Mouse (Mus musculus): Measurements from ENCODE around the gene Pla2g16. TPM values are rescaled to one million over a fixed set of nuclear protein-coding genes. Genes with fewer than 3 reads are reported as not detected.

Pla2g16 gene
- 37.3 and 45.4 TPM in 2 replicates for polyA plus RNA-seq (2012; rRNA removed)

- Histone ChIP-seq H3K27ac (ENCODE audit: insufficient read depth, low read length) (peak within 1 kb of the TSS; percentile 49; the same call in 1 of the 2 replicates), H3K4me1 (ENCODE audit: control insufficient read depth, insufficient read depth, low read length) (no peaks in the 10 kb centered on the region), H3K4me3 (ENCODE audit: insufficient read depth, low read length) (peak within 1 kb of the TSS; percentile 37)
- no peak for TF ChIP-seq CTCF (IDR thresholded peaks at IDR 0.05; ENCODE audit: extremely low read depth, insufficient read depth, low read length)
- TF ChIP-seq POLR2A (IDR thresholded peaks at IDR 0.05; ENCODE audit: extremely low read depth, insufficient read depth, low read length): 0 out of 2 replicates have a peak, but pooled peaks have one; percentile 36
Observed at GRCm38 (mm10) chr19:7557328-7557822, at the start of gene Pla2g16. Gene Pla2g16 (plus strand): TSS chr19:7557459.

GRCm38 (mm10) chr19:7508026-7508425 lies 49.2 kb upstream of the Pla2g16 start:
- H3K4me3 ChIP-seq (ENCODE audit: insufficient read depth, low read length): no peak overlapping the region
- no peaks in the 10 kb centered on the region for H3K4me1 ChIP-seq (ENCODE audit: control insufficient read depth, insufficient read depth, low read length)
- no peak for TF ChIP-seq POLR2A (IDR thresholded peaks at IDR 0.05; ENCODE audit: extremely low read depth, insufficient read depth, low read length)
- TF ChIP-seq CTCF (IDR thresholded peaks at IDR 0.05; ENCODE audit: extremely low read depth, insufficient read depth, low read length): no peak
- H3K27ac ChIP-seq (ENCODE audit: insufficient read depth, low read length): no peak overlapping the region

- TF ChIP-seq POLR2A (IDR thresholded peaks at IDR 0.05; ENCODE audit: extremely low read depth, insufficient read depth, low read length): no peak
- no peak for TF ChIP-seq CTCF (IDR thresholded peaks at IDR 0.05; ENCODE audit: extremely low read depth, insufficient read depth, low read length)
- Histone ChIP-seq H3K27ac (ENCODE audit: insufficient read depth, low read length) (no peak overlapping the region), H3K4me3 (ENCODE audit: insufficient read depth, low read length) (no peak overlapping the region), H3K4me1 (ENCODE audit: control insufficient read depth, insufficient read depth, low read length) (no peaks in the 10 kb centered on the region)
Observed at GRCm38 (mm10) chr19:7516437-7516836, 40.8 kb upstream of the Pla2g16 start.

- H3K4me3 ChIP-seq (ENCODE audit: insufficient read depth, low read length): no peak overlapping the region
- TF ChIP-seq CTCF (IDR thresholded peaks at IDR 0.05; ENCODE audit: extremely low read depth, insufficient read depth, low read length): no peak
- no peak for TF ChIP-seq POLR2A (IDR thresholded peaks at IDR 0.05; ENCODE audit: extremely low read depth, insufficient read depth, low read length)
Observed at GRCm38 (mm10) chr19:7521619-7522018, 35.6 kb upstream of the Pla2g16 start.

GRCm38 (mm10) chr19:7522856-7523255 lies 34.4 kb upstream of the Pla2g16 start:
- Histone ChIP-seq H3K4me1 (ENCODE audit: control insufficient read depth, insufficient read depth, low read length) (no peaks in the 10 kb centered on the region), H3K27ac (ENCODE audit: insufficient read depth, low read length) (no peak overlapping the region), H3K4me3 (ENCODE audit: insufficient read depth, low read length) (no peak overlapping the region)
- no peak for TF ChIP-seq CTCF (IDR thresholded peaks at IDR 0.05; ENCODE audit: extremely low read depth, insufficient read depth, low read length)
- TF ChIP-seq POLR2A (IDR thresholded peaks at IDR 0.05; ENCODE audit: extremely low read depth, insufficient read depth, low read length): no peak

More at GRCm38 (mm10) chr19:7521619-7522018, 35.6 kb upstream of the Pla2g16 start:
- Histone ChIP-seq H3K27ac (ENCODE audit: insufficient read depth, low read length) (no peak overlapping the region), H3K4me1 (ENCODE audit: control insufficient read depth, insufficient read depth, low read length) (no peaks in the 10 kb centered on the region)

GRCm38 (mm10) chr19:7523292-7523691 lies 34.0 kb upstream of the Pla2g16 start:
- Histone ChIP-seq H3K4me1 (ENCODE audit: control insufficient read depth, insufficient read depth, low read length) (no peaks in the 10 kb centered on the region), H3K27ac (ENCODE audit: insufficient read depth, low read length) (no peak overlapping the region), H3K4me3 (ENCODE audit: insufficient read depth, low read length) (no peak overlapping the region)
- TF ChIP-seq CTCF (IDR thresholded peaks at IDR 0.05; ENCODE audit: extremely low read depth, insufficient read depth, low read length) (no peak), POLR2A (IDR thresholded peaks at IDR 0.05; ENCODE audit: extremely low read depth, insufficient read depth, low read length) (no peak)

DNA sequence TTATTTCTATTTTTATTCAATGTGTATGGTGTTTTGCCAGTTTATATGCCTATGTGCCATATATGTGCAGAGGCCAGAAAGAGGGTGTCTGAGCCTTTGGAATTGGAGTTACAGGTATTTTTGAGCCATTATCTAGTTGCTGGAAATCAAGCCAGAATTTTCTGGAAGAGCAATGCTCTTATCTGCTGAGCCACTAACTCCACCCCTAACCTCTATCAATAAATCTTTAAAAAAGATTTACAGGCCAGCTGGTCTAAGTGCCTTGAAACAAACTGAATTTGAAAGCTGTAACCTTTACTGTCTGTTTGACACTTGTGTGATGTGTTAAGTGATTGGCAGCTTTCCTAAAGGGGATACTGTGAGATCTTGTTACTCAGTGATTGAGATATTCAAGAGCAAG lies 33.5 kb upstream of the Pla2g16 start:
- TF ChIP-seq POLR2A (IDR thresholded peaks at IDR 0.05; ENCODE audit: extremely low read depth, insufficient read depth, low read length) (no peak), CTCF (IDR thresholded peaks at IDR 0.05; ENCODE audit: extremely low read depth, insufficient read depth, low read length) (no peak)
- H3K27ac ChIP-seq (ENCODE audit: insufficient read depth, low read length): no peak overlapping the region
- no peak overlapping the region for H3K4me3 ChIP-seq (ENCODE audit: insufficient read depth, low read length)
- H3K4me1 ChIP-seq (ENCODE audit: control insufficient read depth, insufficient read depth, low read length): no peaks in the 10 kb centered on the region

DNA sequence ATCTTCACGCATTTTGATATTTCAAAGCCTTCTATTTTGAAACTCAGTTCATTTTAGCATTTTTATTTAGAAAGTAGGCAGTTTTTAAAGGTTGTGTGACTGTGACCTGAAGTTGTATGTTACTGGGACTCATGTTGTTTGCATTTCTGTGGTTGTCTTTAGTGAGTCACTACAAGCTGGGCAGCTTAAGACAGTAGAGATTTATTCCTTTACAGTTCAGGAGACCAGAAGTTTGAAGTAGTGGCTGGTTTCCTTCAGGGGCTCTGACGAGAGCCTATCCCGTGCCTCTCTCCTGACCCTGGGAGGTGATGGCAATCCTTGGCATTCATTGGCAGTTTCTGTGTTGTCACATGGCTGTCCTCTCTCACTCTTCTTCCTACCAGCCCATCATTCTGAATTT lies 32.4 kb upstream of the Pla2g16 start:
- H3K4me1 ChIP-seq (ENCODE audit: control insufficient read depth, insufficient read depth, low read length): peaks cover 1% of the 10 kb centered on the region; the same call in 1 of the 2 replicates
- no peak overlapping the region for H3K4me3 ChIP-seq (ENCODE audit: insufficient read depth, low read length)
- no peak overlapping the region for H3K27ac ChIP-seq (ENCODE audit: insufficient read depth, low read length)
- TF ChIP-seq CTCF (IDR thresholded peaks at IDR 0.05; ENCODE audit: extremely low read depth, insufficient read depth, low read length) (no peak), POLR2A (IDR thresholded peaks at IDR 0.05; ENCODE audit: extremely low read depth, insufficient read depth, low read length) (no peak)

- no peak for TF ChIP-seq POLR2A (IDR thresholded peaks at IDR 0.05; ENCODE audit: extremely low read depth, insufficient read depth, low read length)
- peak; percentile 75; the same call in 1 of the 2 replicates for TF ChIP-seq CTCF (IDR thresholded peaks at IDR 0.05; ENCODE audit: extremely low read depth, insufficient read depth, low read length)
- Histone ChIP-seq H3K4me1 (ENCODE audit: control insufficient read depth, insufficient read depth, low read length) (peaks cover 1% of the 10 kb centered on the region; the same call in 1 of the 2 replicates), H3K27ac (ENCODE audit: insufficient read depth, low read length) (no peak overlapping the region), H3K4me3 (ENCODE audit: insufficient read depth, low read length) (no peak overlapping the region)
Observed at GRCm38 (mm10) chr19:7528639-7529428, 28.4 kb upstream of the Pla2g16 start.

DNA sequence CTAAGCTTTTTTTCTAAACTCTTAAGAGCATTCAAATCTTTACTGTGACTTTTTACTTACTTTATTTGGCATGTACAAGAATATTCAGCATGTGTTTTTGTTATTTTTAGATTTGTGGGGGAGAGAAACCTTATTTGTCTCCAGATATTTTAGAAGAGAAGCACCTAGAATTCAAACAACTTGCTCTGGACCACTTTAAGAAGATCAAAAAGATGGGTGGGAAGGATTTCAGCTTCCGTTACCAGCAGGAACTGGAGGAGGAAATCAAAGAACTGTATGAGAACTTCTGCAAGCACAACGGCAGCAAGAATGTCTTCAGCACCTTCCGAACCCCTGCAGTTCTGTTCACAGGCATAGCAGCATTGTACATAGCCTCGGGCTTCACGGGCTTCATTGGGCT lies 25.4 kb upstream of the Pla2g16 start:
- no peak for TF ChIP-seq POLR2A (IDR thresholded peaks at IDR 0.05; ENCODE audit: extremely low read depth, insufficient read depth, low read length)
- TF ChIP-seq CTCF (IDR thresholded peaks at IDR 0.05; ENCODE audit: extremely low read depth, insufficient read depth, low read length): no peak
- peak overlapping the region; percentile 54 for H3K27ac ChIP-seq (ENCODE audit: insufficient read depth, low read length)
- peaks cover 1% of the 10 kb centered on the region; the same call in 1 of the 2 replicates for H3K4me1 ChIP-seq (ENCODE audit: control insufficient read depth, insufficient read depth, low read length)
- no peak overlapping the region; the same call in 1 of the 2 replicates for H3K4me3 ChIP-seq (ENCODE audit: insufficient read depth, low read length)
